Mouse (Mus musculus) bone marrow macrophage, adult 2 months (primary cell): ENCODE measurements around the gene Fam111a.

Experiments
- CTCF ChIP-seq: IDR thresholded peaks from 2 replicates; pipeline ENCODE4 v1.5.1; 2012; ENCODE audit warnings: low read depth, mild to moderate bottlenecking, low read length, moderate library complexity
- POLR2A ChIP-seq: IDR thresholded peaks from 2 replicates; pipeline ENCODE4 v1.6.1; 2012; ENCODE audit warnings: mild to moderate bottlenecking, low read depth, low read length, borderline replicate concordance

DNA sequence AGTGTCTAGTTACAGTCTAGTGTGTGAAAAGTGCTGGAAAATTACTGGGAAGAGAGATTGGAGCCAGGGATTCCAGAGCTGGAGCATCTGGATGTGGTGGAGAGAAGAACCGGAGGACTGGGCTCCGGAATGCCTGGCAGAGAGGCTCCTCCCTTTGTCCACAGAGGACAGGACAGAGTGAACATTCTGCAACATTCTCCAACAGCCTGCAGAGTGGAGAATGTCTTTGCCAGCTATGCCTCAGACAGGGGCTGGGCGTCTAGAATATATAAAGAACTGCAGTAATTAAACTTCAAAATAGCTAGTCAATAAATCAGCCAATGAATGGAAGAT, 51.5 kb downstream of the Fam111a start:
- TF ChIP-seq CTCF (no peak), POLR2A (no peak)
